8 mouse cellular contexts compared by ENCODE assay signal in the genomic region with DNA sequence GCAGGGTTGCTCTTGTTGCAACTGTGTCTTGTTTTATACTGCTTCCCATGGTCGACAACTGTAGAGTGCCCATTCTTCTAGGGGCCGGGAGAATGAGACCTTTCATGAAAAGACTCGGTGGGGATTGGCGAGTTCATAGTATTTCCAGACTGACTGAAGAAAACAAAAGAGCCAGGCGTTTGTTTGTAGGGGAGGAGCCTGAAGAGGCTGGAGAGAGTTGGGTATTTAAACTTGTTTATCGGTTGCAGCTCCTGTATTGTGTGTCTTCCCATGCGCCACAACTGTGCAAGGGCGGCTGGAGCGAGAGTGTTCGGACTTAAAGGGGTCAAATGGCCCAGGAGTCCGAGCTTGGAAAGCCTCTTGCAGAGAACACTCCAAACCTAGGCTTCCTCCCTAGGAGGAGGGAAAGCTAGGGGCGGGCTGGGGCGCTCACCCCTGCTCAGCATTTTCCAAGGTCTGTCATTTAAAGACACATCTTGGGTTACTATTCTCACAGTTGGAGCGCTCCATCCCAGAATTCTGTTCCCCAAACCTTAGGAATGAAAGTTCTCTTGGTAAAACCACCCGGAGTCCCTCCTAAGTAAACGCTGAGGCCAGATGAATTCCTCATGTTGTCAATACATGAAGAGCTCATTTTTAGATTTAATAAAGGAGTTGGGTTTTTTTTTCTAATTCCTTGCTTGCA. TPM values are rescaled to one million over a fixed set of nuclear protein-coding genes. Genes with fewer than 3 reads are reported as not detected.
DNase-seq lines count a peak whose midpoint lies in the region; ATAC-seq and TF ChIP-seq lines count a peak whose summit lies in the region.

No protein-coding gene starts in this region.

- TF ChIP-seq POLR2A in thymus, adult 2 months (IDR thresholded peaks at IDR 0.05; ENCODE audit: control insufficient read depth, extremely low read depth, insufficient read depth, low read length, poor library complexity) = no peak

- no peak for ATAC-seq in forebrain, postnatal 0 days
- no peak for ATAC-seq in limb, embryonic 12.5 days (ENCODE audit: insufficient number of reproducible peaks, insufficient read depth, low FRiP score, low TSS enrichment, low read depth)

- H3K4me2 ChIP-seq in forebrain, postnatal 0 days (ENCODE audit: low read depth) = no peak overlapping the region
- peak overlapping the region; percentile 55 for H3K4me2 ChIP-seq in limb, embryonic 12.5 days

- WGBS in forebrain, embryonic 10.5 days = 1% methylated on average over 16 of the region's 16 CpGs
- 8% methylated on average over 16 of the region's 16 CpGs for WGBS in forebrain, postnatal 0 days
- WGBS in thymus, adult 2 months = 33% methylated on average over 16 of the region's 16 CpGs
- WGBS in limb, embryonic 12.5 days = 3% methylated on average over 16 of the region's 16 CpGs

- DNase-seq in forebrain, embryonic 10.5 days (ENCODE audit: extremely low spot score, low spot score) = peak; percentile 75
- DNase-seq in forebrain, postnatal 0 days = no peak
- peak; percentile 21 for DNase-seq in thymus, postnatal 25 days
- DNase-seq in thymus, adult 2 months = no peak
- DNase-seq in adrenal gland, adult 8-10 months = no peak
- DNase-seq in cerebellum, adult 9-10 months = no peak
- DNase-seq in natural killer cell, adult 2 months (ENCODE audit: low spot score in 2 of 2) = no peak

- no peak overlapping the region for H3K9ac ChIP-seq in forebrain, postnatal 0 days
- peak overlapping the region; percentile 35 for H3K9ac ChIP-seq in limb, embryonic 12.5 days (replicated peaks)

- peak overlapping the region; percentile 99 for H3K4me3 ChIP-seq in forebrain, embryonic 10.5 days
- no peak overlapping the region for H3K4me3 ChIP-seq in forebrain, postnatal 0 days (ENCODE audit: low read depth, low read length)
- no peak overlapping the region for H3K4me3 ChIP-seq in thymus, adult 2 months (ENCODE audit: control insufficient read depth, insufficient read depth, low read length)
- peak overlapping the region; percentile 27 for H3K4me3 ChIP-seq in limb, embryonic 12.5 days (replicated peaks)

- TF ChIP-seq CTCF in forebrain, postnatal 0 days (IDR thresholded peaks at IDR 0.05; ENCODE audit: low read depth) = no peak
- no peak for TF ChIP-seq CTCF in thymus, adult 2 months (IDR thresholded peaks at IDR 0.05; ENCODE audit: borderline replicate concordance, control insufficient read depth, extremely low read depth, insufficient read depth, low read length, poor library complexity)

- peak overlapping the region; percentile 100 for H3K27ac ChIP-seq in forebrain, embryonic 10.5 days
- H3K27ac ChIP-seq in forebrain, postnatal 0 days (ENCODE audit: low read depth, low read length) = no peak overlapping the region
- no peak overlapping the region for H3K27ac ChIP-seq in thymus, adult 2 months (ENCODE audit: control insufficient read depth, insufficient read depth, low read length)
- peak overlapping the region; percentile 50; the same call in 1 of the 2 replicates for H3K27ac ChIP-seq in limb, embryonic 12.5 days

- H3K9me3 ChIP-seq in forebrain, embryonic 10.5 days = no peaks in the 10 kb centered on the region
- no peaks in the 10 kb centered on the region for H3K9me3 ChIP-seq in forebrain, postnatal 0 days (ENCODE audit: low read length)
- H3K9me3 ChIP-seq in limb, embryonic 12.5 days = no peaks in the 10 kb centered on the region

- H3K36me3 ChIP-seq in forebrain, embryonic 10.5 days (replicated peaks) = no peaks in the 10 kb centered on the region
- no peaks in the 10 kb centered on the region for H3K36me3 ChIP-seq in forebrain, postnatal 0 days (ENCODE audit: insufficient read depth)
- H3K36me3 ChIP-seq in thymus, adult 2 months (ENCODE audit: control insufficient read depth, insufficient read depth, low read length) = no peaks in the 10 kb centered on the region
- H3K36me3 ChIP-seq in limb, embryonic 12.5 days = no peaks in the 10 kb centered on the region

- no peaks in the 10 kb centered on the region for H3K27me3 ChIP-seq in forebrain, embryonic 10.5 days (ENCODE audit: poor library complexity, severe bottlenecking)
- peaks cover 12% of the 10 kb centered on the region; the same call in 1 of the 2 replicates for H3K27me3 ChIP-seq in forebrain, postnatal 0 days (ENCODE audit: insufficient read depth, low read length)
- peaks cover 18% of the 10 kb centered on the region for H3K27me3 ChIP-seq in thymus, adult 2 months (ENCODE audit: control insufficient read depth, insufficient read depth, low read length)
- H3K27me3 ChIP-seq in limb, embryonic 12.5 days = no peaks in the 10 kb centered on the region

- peaks cover 48% of the 10 kb centered on the region for H3K4me1 ChIP-seq in forebrain, embryonic 10.5 days
- no peaks in the 10 kb centered on the region for H3K4me1 ChIP-seq in forebrain, postnatal 0 days (ENCODE audit: insufficient read depth)
- H3K4me1 ChIP-seq in thymus, adult 2 months (replicated peaks; ENCODE audit: control insufficient read depth, insufficient read depth, low read length) = peaks cover 17% of the 10 kb centered on the region
- H3K4me1 ChIP-seq in limb, embryonic 12.5 days (replicated peaks) = peaks cover 10% of the 10 kb centered on the region

RNA-seq across cellular contexts. Expression of gene Igf2bp3, which starts 5.3 kb away (rescaled TPM):
- polyA plus RNA-seq in forebrain, embryonic 10.5 days (2016; fragmentation: Nextera tagmentation; extraction: Ambion mirVana) = 128 and 141 TPM in 2 replicates
- 9.1 and 12.8 TPM in 2 replicates for total RNA-seq in forebrain, postnatal 0 days (2014; rRNA removed)
- 12.3 and 13.5 TPM in 2 replicates for polyA plus RNA-seq in forebrain, postnatal 0 days (2015; fragmentation: Nextera tagmentation; extraction: Ambion mirVana)
- 1.3 and 1.9 TPM in 2 replicates for polyA plus RNA-seq in thymus, adult 2 months (2012; rRNA removed)
- polyA plus RNA-seq in limb, embryonic 12.5 days (2016; fragmentation: Nextera tagmentation; extraction: Ambion mirVana) = 114 and 122 TPM in 2 replicates
- under 1 TPM in 2 of 4 experiments, not detected in 2; 0.05 to 0.12 TPM for total RNA-seq in adrenal gland, adult 8-10 months (2022)

RNA-seq across cellular contexts. Expression of gene Tra2a, which starts 43.8 kb away (rescaled TPM):
- polyA plus RNA-seq in forebrain, embryonic 10.5 days (2016; fragmentation: Nextera tagmentation; extraction: Ambion mirVana) = 126 and 127 TPM in 2 replicates
- total RNA-seq in forebrain, postnatal 0 days (2014; rRNA removed) = 75.7 and 81.7 TPM in 2 replicates
- polyA plus RNA-seq in forebrain, postnatal 0 days (2015; fragmentation: Nextera tagmentation; extraction: Ambion mirVana) = 43.5 and 45.9 TPM in 2 replicates
- 60.9 and 69.0 TPM in 2 replicates for polyA plus RNA-seq in thymus, adult 2 months (2012; rRNA removed)
- polyA plus RNA-seq in limb, embryonic 12.5 days (2016; fragmentation: Nextera tagmentation; extraction: Ambion mirVana) = 151 and 169 TPM in 2 replicates
- 10 to 100 TPM; 55.9 to 86.1 (median 66.6) TPM for total RNA-seq in adrenal gland, adult 8-10 months (2022)

Comparison
In these comparisons a context has a peak if more than half of its experiments do, and no peak if none do; other contexts are left out.
1. DNase-seq: peak in forebrain, embryonic 10.5 days (single experiment) and thymus, postnatal 25 days (single experiment); none in forebrain, postnatal 0 days (single experiment), thymus, adult 2 months (single experiment), adrenal gland, adult 8-10 months (single experiment), cerebellum, adult 9-10 months (single experiment) and natural killer cell, adult 2 months (0 of 2).
2. H3K27ac ChIP-seq: peak in forebrain, embryonic 10.5 days (single experiment) and limb, embryonic 12.5 days (single experiment); none in forebrain, postnatal 0 days (single experiment) and thymus, adult 2 months (single experiment).
3. H3K4me3 ChIP-seq: peak in forebrain, embryonic 10.5 days (single experiment) and limb, embryonic 12.5 days (single experiment); none in forebrain, postnatal 0 days (single experiment) and thymus, adult 2 months (single experiment).